Mouse (Mus musculus) forebrain, embryonic 10.5 days (tissue): ENCODE measurements at regions not wholly inside any gene's neighbourhood (a gene's known extent, or its start where the extent isn't known, plus 50 kb on each side); places are given as distances from the start of the nearest gene placed in this dataset.
A peak's percentile ranks its signal among the peaks of the same experiment; 100 is the strongest.

Experiments
- DNase-seq: peaks from one replicate; pipeline ENCODE4 v3.0.0-alpha.2; 2017; ENCODE audit warnings: low spot score; ENCODE audit errors: extremely low spot score
- H3K27ac ChIP-seq: fragments of 300-500 bp; sonication (generic); 2 replicates; pipeline ENCODE4 v1.5.1; 2016; ENCODE audit warnings: mild to moderate bottlenecking
- H3K27me3 ChIP-seq: fragments of 300-500 bp; sonication (generic); 2 replicates; pipeline ENCODE4 v1.6.1; 2016; ENCODE audit warnings: mild to moderate bottlenecking; ENCODE audit not compliant: poor library complexity, severe bottlenecking
- H3K36me3 ChIP-seq: fragments of 300-500 bp; sonication (generic); replicated peaks from 2 replicates; pipeline ENCODE4 v1.6.1; 2016; ENCODE audit warnings: mild to moderate bottlenecking, moderate library complexity
- H3K4me1 ChIP-seq: fragments of 300-500 bp; sonication (generic); 2 replicates; pipeline ENCODE4 v1.6.1; 2016
- H3K4me3 ChIP-seq: fragments of 300-500 bp; sonication (generic); 2 replicates; pipeline ENCODE4 v1.5.1; 2016; ENCODE audit warnings: mild to moderate bottlenecking, moderate library complexity
- H3K9me3 ChIP-seq: fragments of 300-500 bp; sonication (generic); 2 replicates; pipeline ENCODE4 v1.6.1; 2016; ENCODE audit warnings: mild to moderate bottlenecking, moderate library complexity
- WGBS: fragments of 180-500 bp; shearing (Covaris S2); methylation state at CpG from one replicate; pipeline ENCODE4 v1.1.7; 2016; 5-methylcytosine and 5-hydroxymethylcytosine counted together

GRCm38 (mm10) chr9:74342176-74342575 lies 232.0 kb downstream of the Wdr72 start:
- Histone ChIP-seq H3K4me3 (no peak overlapping the region), H3K9me3 (no peaks in the 10 kb centered on the region), H3K27me3 (no peaks in the 10 kb centered on the region), H3K27ac (no peak overlapping the region), H3K4me1 (no peaks in the 10 kb centered on the region), H3K36me3 (no peaks in the 10 kb centered on the region)
- WGBS = 87% methylated on average over 1 of the region's 1 CpGs
- no peak for DNase-seq

- Histone ChIP-seq H3K4me3 (no peak overlapping the region), H3K4me1 (peaks cover 6% of the 10 kb centered on the region), H3K9me3 (no peaks in the 10 kb centered on the region), H3K27me3 (no peaks in the 10 kb centered on the region), H3K27ac (no peak overlapping the region), H3K36me3 (no peaks in the 10 kb centered on the region)
- 86% methylated on average over 7 of the region's 7 CpGs for WGBS
- DNase-seq = no peak
Observed at GRCm38 (mm10) chr9:74345027-74345426, 234.9 kb downstream of the Wdr72 start.

DNA sequence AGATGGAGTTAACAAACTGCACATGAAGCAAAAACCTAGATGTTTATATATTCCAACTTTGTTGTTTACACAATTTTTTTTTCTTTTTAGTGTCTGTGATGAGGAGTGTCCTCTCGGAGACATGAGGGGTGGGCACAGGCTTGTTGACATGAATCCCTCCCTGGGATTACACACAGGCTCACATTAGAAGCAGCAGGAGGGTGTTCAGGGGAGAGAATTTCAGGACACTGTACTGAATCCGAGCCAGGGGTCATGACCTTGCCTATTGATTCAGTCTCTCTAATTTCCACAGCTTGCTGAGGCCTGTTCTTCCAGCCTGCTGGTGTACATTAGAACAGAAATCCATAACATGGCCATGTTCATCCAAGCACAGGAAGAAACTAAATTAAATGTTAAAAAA lies 238.6 kb downstream of the Wdr72 start:
- no peaks in the 10 kb centered on the region for H3K27me3 ChIP-seq
- WGBS = 27% methylated on average over 2 of the region's 2 CpGs
- no peak for DNase-seq
- no peak overlapping the region for H3K27ac ChIP-seq
- peaks cover 6% of the 10 kb centered on the region for H3K4me1 ChIP-seq
- no peaks in the 10 kb centered on the region for H3K36me3 ChIP-seq
- H3K9me3 ChIP-seq = no peaks in the 10 kb centered on the region
- no peak overlapping the region for H3K4me3 ChIP-seq

GRCm38 (mm10) chr9:74365930-74366438 lies 255.8 kb downstream of the Wdr72 start:
- WGBS = 34% methylated on average over 3 of the region's 3 CpGs
- Histone ChIP-seq H3K36me3 (no peaks in the 10 kb centered on the region), H3K27me3 (no peaks in the 10 kb centered on the region), H3K4me1 (no peaks in the 10 kb centered on the region), H3K27ac (no peak overlapping the region), H3K4me3 (no peak overlapping the region), H3K9me3 (no peaks in the 10 kb centered on the region)
- DNase-seq = no peak

GRCm38 (mm10) chr9:74376191-74376590 lies 266.0 kb downstream of the Wdr72 start:
- Histone ChIP-seq H3K4me3 (no peak overlapping the region), H3K9me3 (no peaks in the 10 kb centered on the region), H3K27ac (no peak overlapping the region), H3K36me3 (no peaks in the 10 kb centered on the region), H3K4me1 (no peaks in the 10 kb centered on the region), H3K27me3 (peaks cover 11% of the 10 kb centered on the region)
- DNase-seq = no peak

GRCm38 (mm10) chr9:74377204-74377603 lies 267.0 kb downstream of the Wdr72 start:
- no peak overlapping the region for H3K4me3 ChIP-seq
- no peak for DNase-seq
- peaks cover 21% of the 10 kb centered on the region for H3K27me3 ChIP-seq
- no peak overlapping the region for H3K27ac ChIP-seq
- H3K4me1 ChIP-seq = no peaks in the 10 kb centered on the region
- no peaks in the 10 kb centered on the region for H3K9me3 ChIP-seq
- H3K36me3 ChIP-seq = no peaks in the 10 kb centered on the region

DNA sequence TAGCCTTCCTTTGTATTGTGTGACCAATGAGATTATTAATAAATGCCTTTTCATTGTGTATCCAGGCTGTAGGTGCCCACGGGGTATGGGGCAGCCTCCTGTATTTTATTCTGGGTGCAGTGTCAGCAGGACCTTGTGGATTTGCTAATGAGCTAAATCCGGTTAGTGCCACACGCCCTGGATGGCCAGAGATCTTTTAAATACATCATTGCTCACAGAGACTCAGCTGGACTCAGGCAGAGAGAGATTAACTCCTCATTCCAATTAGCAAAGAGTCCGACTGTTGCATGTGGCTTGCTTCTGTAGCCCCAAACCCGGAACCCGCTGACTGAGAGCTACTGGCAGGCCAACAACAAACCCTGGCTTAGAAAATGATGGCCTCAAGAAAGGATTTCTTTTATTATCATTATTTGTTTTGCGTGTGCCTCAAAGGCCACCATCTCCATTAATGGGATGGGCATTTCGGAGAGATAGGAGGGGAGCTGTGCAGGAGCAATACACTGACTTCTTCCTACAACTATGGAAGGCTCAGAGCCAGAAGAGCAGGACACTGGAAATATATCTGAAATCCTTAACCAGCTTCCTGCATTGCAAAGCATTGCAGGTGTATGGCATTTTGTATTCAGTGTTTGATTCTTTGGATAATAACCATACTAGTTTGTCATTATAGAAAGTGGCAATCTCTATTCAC lies 274.2 kb downstream of the Wdr72 start:
- Histone ChIP-seq H3K27me3 (peaks cover 67% of the 10 kb centered on the region), H3K4me1 (peaks cover 6% of the 10 kb centered on the region; the same call in 1 of the 2 replicates), H3K9me3 (0 out of 2 replicates have a peak, but pooled peaks cover 2% of the 10 kb centered on the region), H3K36me3 (no peaks in the 10 kb centered on the region), H3K4me3 (no peak overlapping the region), H3K27ac (no peak overlapping the region)
- 24% methylated on average over 8 of the region's 8 CpGs for WGBS
- DNase-seq = peak; percentile 19

DNA sequence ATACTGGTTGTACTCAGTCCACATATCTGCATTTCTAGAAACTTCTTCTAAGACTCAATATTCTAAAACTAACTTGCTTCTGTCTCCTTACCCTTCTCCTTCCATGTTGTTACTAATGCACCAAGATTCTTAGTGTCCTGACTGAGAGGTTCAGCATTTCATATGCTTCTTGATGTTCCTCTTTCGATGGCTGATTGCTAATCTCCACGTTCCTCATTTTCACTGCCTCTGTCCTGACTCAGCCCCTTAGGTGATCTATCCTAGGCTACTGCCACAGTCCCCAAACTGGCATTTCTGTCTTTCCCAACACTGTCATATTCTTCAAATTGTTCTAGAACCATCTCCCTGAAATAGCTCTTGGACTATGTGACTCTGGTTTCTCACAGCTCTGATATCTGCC lies 315.4 kb downstream of the Wdr72 start:
- Histone ChIP-seq H3K27ac (no peak overlapping the region), H3K9me3 (no peaks in the 10 kb centered on the region), H3K36me3 (no peaks in the 10 kb centered on the region), H3K4me3 (no peak overlapping the region), H3K27me3 (no peaks in the 10 kb centered on the region), H3K4me1 (no peaks in the 10 kb centered on the region)
- 93% methylated on average over 2 of the region's 2 CpGs for WGBS
- no peak for DNase-seq

GRCm38 (mm10) chr9:74449981-74450380 lies 339.8 kb downstream of the Wdr72 start:
- Histone ChIP-seq H3K36me3 (no peaks in the 10 kb centered on the region), H3K9me3 (no peaks in the 10 kb centered on the region), H3K4me3 (no peak overlapping the region), H3K27me3 (no peaks in the 10 kb centered on the region), H3K27ac (no peak overlapping the region), H3K4me1 (no peaks in the 10 kb centered on the region)
- no peak for DNase-seq
- WGBS = 88% methylated on average over 5 of the region's 5 CpGs

- WGBS = 50% methylated on average over 2 of the region's 2 CpGs
- Histone ChIP-seq H3K9me3 (no peaks in the 10 kb centered on the region), H3K4me3 (no peak overlapping the region), H3K36me3 (no peaks in the 10 kb centered on the region), H3K27me3 (no peaks in the 10 kb centered on the region), H3K27ac (no peak overlapping the region), H3K4me1 (no peaks in the 10 kb centered on the region; the same call in 1 of the 2 replicates)
- DNase-seq = no peak
Observed at GRCm38 (mm10) chr9:74461084-74461483, 350.9 kb downstream of the Wdr72 start.

- no peaks in the 10 kb centered on the region for H3K4me1 ChIP-seq
- no peak overlapping the region for H3K27ac ChIP-seq
- no peaks in the 10 kb centered on the region for H3K36me3 ChIP-seq
- WGBS = 73% methylated on average over 2 of the region's 2 CpGs
- H3K9me3 ChIP-seq = no peaks in the 10 kb centered on the region
- DNase-seq = no peak
- no peaks in the 10 kb centered on the region for H3K27me3 ChIP-seq
- H3K4me3 ChIP-seq = no peak overlapping the region
Observed at GRCm38 (mm10) chr9:74476830-74477229, 366.7 kb downstream of the Wdr72 start.

DNA sequence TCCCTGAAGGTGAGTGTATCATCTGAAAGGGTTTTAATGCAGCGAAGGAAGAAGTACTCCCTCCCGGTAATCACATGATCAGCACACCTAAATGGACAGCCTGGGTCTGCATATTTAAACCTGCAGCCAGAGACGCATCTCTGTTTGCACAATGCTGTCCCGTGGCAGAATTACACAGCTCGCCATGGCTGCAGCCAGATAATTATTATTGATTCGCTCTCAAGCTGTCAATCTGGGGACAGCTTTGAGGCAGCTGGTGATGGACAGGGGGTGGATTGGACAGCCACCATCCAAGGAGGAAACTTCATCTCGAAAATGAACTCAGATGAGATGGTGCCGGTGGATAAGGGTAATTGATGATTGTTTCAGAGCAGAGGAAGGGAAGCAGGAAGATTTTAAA lies 369.1 kb downstream of the Wdr72 start:
- no peaks in the 10 kb centered on the region for H3K9me3 ChIP-seq
- H3K27me3 ChIP-seq = no peaks in the 10 kb centered on the region
- no peak overlapping the region for H3K27ac ChIP-seq
- no peaks in the 10 kb centered on the region for H3K4me1 ChIP-seq
- no peak for DNase-seq
- no peak overlapping the region for H3K4me3 ChIP-seq
- no peaks in the 10 kb centered on the region for H3K36me3 ChIP-seq
- 87% methylated on average over 8 of the region's 8 CpGs for WGBS

GRCm38 (mm10) chr9:74513887-74514286 lies 347.8 kb upstream of the Onecut1 start:
- WGBS = 87% methylated on average over 2 of the region's 2 CpGs
- Histone ChIP-seq H3K4me3 (no peak overlapping the region), H3K36me3 (no peaks in the 10 kb centered on the region), H3K4me1 (no peaks in the 10 kb centered on the region), H3K9me3 (no peaks in the 10 kb centered on the region), H3K27me3 (no peaks in the 10 kb centered on the region), H3K27ac (no peak overlapping the region)
- no peak for DNase-seq

- H3K4me3 ChIP-seq = no peak overlapping the region
- H3K4me1 ChIP-seq = peaks cover 14% of the 10 kb centered on the region
- no peaks in the 10 kb centered on the region for H3K27me3 ChIP-seq
- no peaks in the 10 kb centered on the region for H3K9me3 ChIP-seq
- no peaks in the 10 kb centered on the region for H3K36me3 ChIP-seq
- no peak for DNase-seq
- no peak overlapping the region for H3K27ac ChIP-seq
- 88% methylated on average over 3 of the region's 3 CpGs for WGBS
Observed at GRCm38 (mm10) chr9:74528550-74528949, 333.2 kb upstream of the Onecut1 start.
